Mouse (Mus musculus): Measurements from ENCODE around the gene Zfp263. TPM values are rescaled to one million over a fixed set of nuclear protein-coding genes. Genes with fewer than 3 reads are reported as not detected.

Gene Zfp263
- 100 to 1,000 TPM in 1 of 3 experiments, 10 to 100 TPM in 2; 72.2 to 148 (median 96.6) TPM for polyA plus RNA-seq (2017; shearing (Covaris generic))

GRCm38 (mm10) chr16:3743503-3744185 lies at the start of gene Zfp263:
Gene Zfp263, plus strand, starts transcription at chr16:3744093.
- ATAC-seq = peak; percentile 89

GRCm38 (mm10) chr16:3699281-3699680 lies 44.6 kb upstream of the Zfp263 start:
- ATAC-seq = no peak

- no peak for ATAC-seq
Measured at GRCm38 (mm10) chr16:3700893-3701292, 43.0 kb upstream of the Zfp263 start.

GRCm38 (mm10) chr16:3706680-3707079 lies 37.2 kb upstream of the Zfp263 start:
- ATAC-seq = no peak

DNA sequence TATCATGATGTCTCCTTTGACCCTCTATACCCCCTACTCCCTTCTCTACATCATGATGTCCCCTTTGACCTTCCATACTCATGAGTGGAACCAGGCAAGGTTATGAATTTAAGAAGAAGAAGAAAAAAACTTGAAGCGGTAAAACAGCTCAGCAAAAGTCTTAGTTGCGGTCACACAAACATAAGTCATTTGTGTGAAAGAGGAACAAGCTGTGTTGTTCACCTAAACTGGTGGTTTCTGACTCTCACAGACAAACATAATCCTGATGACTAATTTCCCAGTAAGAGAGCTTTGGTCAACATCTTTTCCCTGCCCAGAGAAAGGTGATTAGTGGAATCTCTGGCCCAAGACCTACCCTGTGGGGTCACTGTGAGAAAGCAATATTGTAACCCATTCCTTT lies 29.2 kb upstream of the Zfp263 start:
- no peak for ATAC-seq

DNA sequence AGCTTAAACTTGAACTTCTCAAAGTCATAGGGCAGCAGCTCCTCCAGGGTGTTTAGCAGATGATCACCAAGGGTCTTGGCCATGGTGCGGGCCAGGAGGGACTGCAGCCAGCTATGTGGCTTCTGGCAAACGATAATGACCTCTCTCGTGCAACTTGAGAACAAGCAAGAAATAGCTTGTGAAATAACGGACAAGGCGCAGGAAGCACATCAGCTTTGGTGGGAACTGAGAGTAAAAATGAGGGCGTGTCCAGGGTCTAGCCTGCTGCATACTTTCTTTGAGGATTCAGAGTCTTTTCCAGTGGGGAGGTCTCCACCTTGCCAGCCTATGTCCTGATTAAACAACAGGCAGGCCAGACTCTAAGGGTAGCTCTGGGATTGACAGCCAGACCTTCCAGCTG lies 25.9 kb upstream of the Zfp263 start, which contains the start of gene Mefv:
Gene Mefv, minus strand, starts transcription at position 118 of the 400 bp plus-strand sequence.
- ATAC-seq = no peak

- ATAC-seq = peak; percentile 88
Measured at GRCm38 (mm10) chr16:3723231-3723630, 20.7 kb upstream of the Zfp263 start.

- ATAC-seq = no peak
Measured at GRCm38 (mm10) chr16:3727980-3728720, 15.7 kb upstream of the Zfp263 start.

GRCm38 (mm10) chr16:3732612-3733011 lies 11.3 kb upstream of the Zfp263 start:
- no peak for ATAC-seq

DNA sequence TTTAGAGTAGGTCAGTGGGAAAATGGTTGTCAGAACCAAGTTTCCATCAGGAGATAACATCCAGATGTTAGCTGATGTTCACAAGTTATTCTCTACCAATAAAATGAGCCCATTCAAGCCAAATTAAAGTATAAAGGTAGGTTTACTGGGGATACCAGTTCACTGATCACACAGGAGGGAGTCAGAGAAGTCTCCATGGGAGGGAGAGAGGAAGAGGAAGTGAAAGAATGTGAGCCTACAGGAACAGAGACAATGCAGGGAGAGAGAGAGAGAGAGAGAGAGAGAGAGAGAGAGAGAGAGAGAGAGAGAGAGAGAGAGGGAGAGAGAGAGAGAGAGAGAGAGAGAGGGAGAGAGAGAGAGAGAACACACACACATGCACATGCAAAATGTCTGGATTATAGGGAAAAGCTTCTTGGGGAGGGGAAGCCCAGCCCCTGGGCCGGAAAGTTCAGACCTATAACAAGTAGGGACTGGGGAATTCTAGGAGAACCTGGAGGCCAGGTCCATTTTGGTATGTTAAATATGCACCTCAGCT lies 10.6 kb upstream of the Zfp263 start:
- no peak for ATAC-seq

- no peak for ATAC-seq
Measured at GRCm38 (mm10) chr16:3742466-3742865, 1.4 kb upstream of the Zfp263 start.

GRCm38 (mm10) chr16:3744186-3744700 lies 350 bp downstream of the Zfp263 start:
- peak; percentile 41 for ATAC-seq

GRCm38 (mm10) chr16:3745656-3746055 lies 1.8 kb downstream of the Zfp263 start:
- ATAC-seq = no peak

- no peak for ATAC-seq
Measured at GRCm38 (mm10) chr16:3748976-3749375, 5.1 kb downstream of the Zfp263 start.

DNA sequence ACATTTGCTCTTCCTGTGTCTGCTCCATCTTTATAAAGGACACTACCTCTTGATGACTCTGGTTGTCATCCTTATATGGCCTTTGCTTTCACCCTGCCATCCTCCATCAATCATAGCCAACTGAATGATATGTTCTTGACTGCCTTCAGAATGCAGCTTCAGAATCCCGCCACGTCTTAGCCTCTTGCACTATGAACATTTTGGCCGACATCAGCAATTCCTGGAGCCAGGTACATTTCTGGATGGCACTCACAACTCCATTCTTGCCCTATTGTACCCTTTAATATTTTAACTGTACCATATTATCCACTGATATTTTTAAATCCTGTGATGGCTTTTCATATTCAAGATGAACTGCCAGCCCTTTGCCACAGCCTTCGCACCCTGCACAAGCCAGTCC lies 27.7 kb downstream of the Zfp263 start:
- no peak for ATAC-seq

DNA sequence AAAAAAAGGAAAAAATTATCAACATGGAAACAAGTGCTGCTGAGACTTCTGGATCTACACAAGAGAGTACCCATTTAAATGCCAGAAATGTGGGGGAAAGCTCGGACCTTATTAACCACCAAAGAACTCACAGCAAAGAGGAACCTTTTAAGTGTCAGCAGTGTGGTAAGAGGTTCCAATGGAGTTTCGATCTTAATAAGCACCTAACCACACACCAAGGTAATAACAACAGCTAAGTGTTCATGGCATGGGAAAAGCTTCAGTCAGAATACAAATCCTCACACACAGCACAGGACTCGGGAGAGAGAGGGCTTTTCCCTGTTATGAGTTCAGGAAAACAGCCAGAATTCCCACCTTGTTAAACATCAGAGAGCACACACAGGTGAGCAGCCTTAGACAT lies 32.5 kb downstream of the Zfp263 start:
- no peak for ATAC-seq

DNA sequence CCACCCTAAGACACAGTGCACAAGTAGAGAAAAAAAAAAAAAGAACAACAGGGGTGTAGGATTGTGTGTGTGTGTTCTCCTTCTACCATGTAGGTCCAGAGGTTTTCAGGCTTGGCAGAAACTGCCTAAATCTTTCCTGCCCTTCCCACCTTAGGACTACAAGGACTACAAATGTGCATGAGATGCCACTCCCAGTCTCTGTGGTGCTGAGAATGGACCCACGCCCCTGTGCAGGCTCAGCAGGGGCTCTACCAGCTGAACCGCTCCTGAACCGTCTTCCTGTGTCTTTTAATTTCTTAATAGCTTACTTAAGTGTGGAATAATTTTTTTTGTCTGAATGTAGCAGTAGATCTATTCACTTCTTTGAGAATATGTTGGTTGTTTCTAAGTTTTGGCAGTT lies 34.1 kb downstream of the Zfp263 start:
- ATAC-seq = no peak

DNA sequence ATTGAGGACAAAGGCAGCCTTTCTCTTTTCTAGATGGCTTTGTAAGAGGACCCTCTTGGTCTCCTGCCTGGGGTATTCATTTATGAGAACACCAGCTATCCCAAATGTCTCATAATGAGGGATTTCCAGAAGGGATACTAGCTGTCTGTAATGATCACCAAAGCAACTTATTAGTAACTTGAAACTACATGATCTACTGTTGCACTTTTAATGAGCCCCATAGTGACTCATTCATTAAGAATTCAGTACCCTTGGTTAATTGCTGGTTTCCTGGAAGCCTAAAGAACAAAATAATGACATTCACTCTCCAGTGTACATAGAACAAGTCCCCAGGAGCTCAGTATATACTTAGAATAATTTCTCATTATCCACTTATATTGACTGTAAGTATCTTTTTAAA lies 37.3 kb downstream of the Zfp263 start:
- ATAC-seq = no peak

DNA sequence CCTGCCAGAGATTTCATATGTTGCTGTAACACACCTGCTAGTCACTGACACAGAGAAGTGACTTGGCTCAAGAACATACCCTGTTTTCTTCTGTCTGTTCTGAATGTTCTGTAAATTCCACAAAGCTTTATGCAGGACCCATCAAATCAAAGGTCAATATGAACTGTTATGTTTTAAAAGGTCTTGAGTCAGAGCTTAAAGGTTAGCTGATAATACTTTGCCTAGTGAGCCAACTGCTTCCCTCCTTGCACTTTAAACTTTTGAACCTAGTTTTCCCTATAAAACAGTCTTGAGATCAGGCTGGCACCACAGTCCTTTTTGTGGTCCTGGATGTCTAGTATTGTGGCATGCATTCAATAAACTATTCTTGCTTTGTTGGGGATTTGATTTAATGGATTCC lies 44.5 kb downstream of the Zfp263 start:
- no peak for ATAC-seq
